Mouse (Mus musculus): Measurements from ENCODE around the gene Snph.
"Not testable (repeated sequence)": the region's sequence is repeated elsewhere in the genome, so short reads cannot be mapped to it uniquely, and the experiment has no call there.

The Snph gene

GRCm38 (mm10) chr2:151632159-151632814 lies at the start of gene Snph:
Snph (minus strand) TSS chr2:151632593.
- DNase-seq, result peak; percentile 73

GRCm38 (mm10) chr2:151676234-151676633 lies 43.8 kb upstream of the Snph start:
- no peak for DNase-seq

- no peak for DNase-seq
Observed at GRCm38 (mm10) chr2:151670968-151671329, 38.6 kb upstream of the Snph start.

- no peak for DNase-seq
Observed at GRCm38 (mm10) chr2:151670026-151670967, 37.9 kb upstream of the Snph start.

GRCm38 (mm10) chr2:151668433-151668832 lies 36.0 kb upstream of the Snph start, which contains the start of gene Rad21l:
Rad21l (minus strand) TSS chr2:151668533.
- no peak for DNase-seq

- no peak for DNase-seq
Observed at GRCm38 (mm10) chr2:151652053-151652452, 19.7 kb upstream of the Snph start.

- no peak for DNase-seq
Observed at GRCm38 (mm10) chr2:151636015-151636402, 3.6 kb upstream of the Snph start.

- DNase-seq, result no peak
Observed at GRCm38 (mm10) chr2:151635362-151636014, 3.1 kb upstream of the Snph start.

- DNase-seq, result no peak
Observed at GRCm38 (mm10) chr2:151634903-151635302, 2.5 kb upstream of the Snph start.

- DNase-seq, result no peak
Observed at GRCm38 (mm10) chr2:151632982-151633381, 589 bp upstream of the Snph start.

- DNase-seq, result no peak
Observed at GRCm38 (mm10) chr2:151631406-151632158, 811 bp downstream of the Snph start.

GRCm38 (mm10) chr2:151629310-151629709 lies 3.1 kb downstream of the Snph start:
- no peak for DNase-seq

- no peak for DNase-seq
Observed at GRCm38 (mm10) chr2:151628011-151628410, 4.4 kb downstream of the Snph start.

GRCm38 (mm10) chr2:151626296-151626695 lies 6.1 kb downstream of the Snph start:
- DNase-seq, result no peak

GRCm38 (mm10) chr2:151623776-151624175 lies 8.6 kb downstream of the Snph start:
- no peak for DNase-seq

GRCm38 (mm10) chr2:151616551-151617329 lies 15.7 kb downstream of the Snph start:
- DNase-seq, result no peak

GRCm38 (mm10) chr2:151615779-151616178 lies 16.6 kb downstream of the Snph start:
- DNase-seq, result not testable (repeated sequence)

GRCm38 (mm10) chr2:151609974-151610373 lies 22.4 kb downstream of the Snph start:
- DNase-seq, result no peak

GRCm38 (mm10) chr2:151608435-151608834 lies 24.0 kb downstream of the Snph start:
- no peak for DNase-seq

GRCm38 (mm10) chr2:151605437-151605987 lies 26.9 kb downstream of the Snph start:
- DNase-seq, result no peak

GRCm38 (mm10) chr2:151603630-151604029 lies 28.8 kb downstream of the Snph start:
- DNase-seq, result no peak

- DNase-seq, result no peak
Observed at GRCm38 (mm10) chr2:151602106-151602505, 30.3 kb downstream of the Snph start.
